ENCODE assay signal across 15 mouse cellular contexts in the genomic region with DNA sequence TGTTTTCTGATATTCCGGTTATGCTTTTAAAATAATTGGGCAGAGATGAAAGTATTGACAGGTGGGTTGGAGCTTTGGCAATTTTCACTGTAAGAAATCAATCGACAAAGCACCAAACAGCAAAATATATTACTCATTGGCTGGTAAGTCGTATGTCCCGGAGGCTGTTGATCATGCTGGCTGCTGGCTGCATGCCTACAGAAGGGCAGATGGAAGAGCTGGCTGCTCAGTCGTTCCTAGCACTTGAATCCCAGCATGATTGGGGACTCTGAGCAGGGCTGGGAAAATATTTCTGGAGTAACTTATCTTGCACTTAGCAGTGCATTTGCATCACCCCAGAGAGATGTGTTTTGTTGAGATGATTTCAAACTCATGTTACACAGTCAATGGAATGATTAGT.
DNase-seq lines count a peak whose midpoint lies in the region; ATAC-seq and TF ChIP-seq lines count a peak whose summit lies in the region.
"Had no signal": no experiment of that assay in that cellular context is flagged by ENCODE, and none has a peak within 500 bp of the region (broad histone marks: within the 10 kb centered on the region; RNA-seq: fewer than 3 reads in every experiment).

No protein-coding gene starts in this region.

- H3K36me3 ChIP-seq in hindbrain, postnatal 0 days (ENCODE audit: insufficient read depth, low read length): no peaks in the 10 kb centered on the region
- H3K36me3 ChIP-seq in hindbrain, embryonic 13.5 days: no peaks in the 10 kb centered on the region
- H3K36me3 ChIP-seq: embryonic facial prominence, embryonic 12.5 days; heart, embryonic 12.5 days; limb, embryonic 15.5 days had no signal

- no peaks in the 10 kb centered on the region for H3K9me3 ChIP-seq in hindbrain, postnatal 0 days (ENCODE audit: low read length)
- H3K9me3 ChIP-seq in hindbrain, embryonic 13.5 days: no peaks in the 10 kb centered on the region
- H3K9me3 ChIP-seq: embryonic facial prominence, embryonic 12.5 days; heart, embryonic 12.5 days; limb, embryonic 15.5 days had no signal

- no peaks in the 10 kb centered on the region for H3K27me3 ChIP-seq in hindbrain, postnatal 0 days (ENCODE audit: insufficient read depth, low read length)
- H3K27me3 ChIP-seq in hindbrain, embryonic 13.5 days: no peaks in the 10 kb centered on the region
- no peaks in the 10 kb centered on the region for H3K27me3 ChIP-seq in cerebellum, adult 2 months (ENCODE audit: control insufficient read depth, insufficient read depth, low read length)
- H3K27me3 ChIP-seq: CH12.LX; embryonic facial prominence, embryonic 12.5 days; heart, embryonic 12.5 days; limb, embryonic 15.5 days had no signal

- WGBS in hindbrain, postnatal 0 days: 56% methylated on average over 5 of the region's 5 CpGs
- 80% methylated on average over 5 of the region's 5 CpGs for WGBS in hindbrain, embryonic 13.5 days
- 8% methylated on average over 5 of the region's 5 CpGs for WGBS in cerebellum, adult 2 months

- no peak for TF ChIP-seq CTCF in hindbrain, postnatal 0 days (IDR thresholded peaks at IDR 0.05; ENCODE audit: low read depth)
- no peak for TF ChIP-seq CTCF in cerebellum, adult 2 months (IDR thresholded peaks at IDR 0.05; ENCODE audit: borderline replicate concordance, insufficient read depth, low read depth, low read length)

- H3K4me1 ChIP-seq in hindbrain, postnatal 0 days (ENCODE audit: insufficient read depth, low read length): no peaks in the 10 kb centered on the region
- H3K4me1 ChIP-seq in hindbrain, embryonic 13.5 days (replicated peaks): no peaks in the 10 kb centered on the region
- H3K4me1 ChIP-seq in cerebellum, adult 2 months (ENCODE audit: control insufficient read depth, insufficient read depth, low read length): peaks cover 6% of the 10 kb centered on the region; the same call in 1 of the 2 replicates
- H3K4me1 ChIP-seq: embryonic facial prominence, embryonic 12.5 days; heart, embryonic 12.5 days; limb, embryonic 15.5 days had no signal

- no peak overlapping the region for H3K9ac ChIP-seq in hindbrain, postnatal 0 days (replicated peaks; ENCODE audit: low read length)
- H3K9ac ChIP-seq in hindbrain, embryonic 13.5 days: no peak overlapping the region
- H3K9ac ChIP-seq: embryonic facial prominence, embryonic 12.5 days; heart, embryonic 12.5 days; limb, embryonic 15.5 days had no signal

- H3K4me3 ChIP-seq in hindbrain, postnatal 0 days (ENCODE audit: low read length): no peak overlapping the region
- no peak overlapping the region for H3K4me3 ChIP-seq in hindbrain, embryonic 13.5 days
- H3K4me3 ChIP-seq in cerebellum, adult 2 months (replicated peaks; ENCODE audit: insufficient read depth, low read depth, low read length): no peak overlapping the region
- H3K4me3 ChIP-seq: embryonic facial prominence, embryonic 12.5 days; heart, embryonic 12.5 days; limb, embryonic 15.5 days had no signal

- H3K27ac ChIP-seq in hindbrain, postnatal 0 days: no peak overlapping the region
- no peak overlapping the region for H3K27ac ChIP-seq in hindbrain, embryonic 13.5 days
- no peak overlapping the region for H3K27ac ChIP-seq in cerebellum, adult 2 months (ENCODE audit: insufficient read depth, low read length)
- H3K27ac ChIP-seq: embryonic facial prominence, embryonic 12.5 days; limb, embryonic 15.5 days had no signal

- DNase-seq in hindbrain, postnatal 0 days (ENCODE audit: low spot score): peak; percentile 69
- peak; percentile 89 to 94 for DNase-seq in cerebellum, adult 2 months
- DNase-seq in layer of hippocampus, adult 11-12 months (ENCODE audit: low spot score): peak; percentile 85
- DNase-seq in right cerebral cortex, adult 18-20 months: peak; percentile 26
- DNase-seq in kidney, postnatal 4 days: no peak
- no peak for DNase-seq in thymus, postnatal 0 days (ENCODE audit: low spot score)
- no peak for DNase-seq in urinary bladder, postnatal 10 days (ENCODE audit: low spot score)
- DNase-seq: kidney, postnatal 10 days had no signal

- no peak for ATAC-seq in hindbrain, postnatal 0 days
- ATAC-seq in hindbrain, embryonic 13.5 days (ENCODE audit: low FRiP score): no peak
- ATAC-seq: lung, postnatal 0 days; midbrain, embryonic 16.5 days had no signal

- no peak overlapping the region for H3K4me2 ChIP-seq in hindbrain, postnatal 0 days (ENCODE audit: low read depth, low read length)
- no peak overlapping the region for H3K4me2 ChIP-seq in hindbrain, embryonic 13.5 days
- H3K4me2 ChIP-seq: embryonic facial prominence, embryonic 12.5 days; heart, embryonic 12.5 days; limb, embryonic 15.5 days had no signal

- TF ChIP-seq POLR2A in cerebellum, adult 2 months (IDR thresholded peaks at IDR 0.05; ENCODE audit: borderline replicate concordance, insufficient read depth, low read length): no peak

Comparison
In these comparisons a context has a peak if more than half of its experiments do, and no peak if none do; other contexts are left out.
1. DNase-seq: peak in hindbrain, postnatal 0 days (single experiment), cerebellum, adult 2 months (2 of 2), layer of hippocampus, adult 11-12 months (single experiment) and right cerebral cortex, adult 18-20 months (single experiment); none in kidney, postnatal 4 days (0 of 2), thymus, postnatal 0 days (single experiment) and urinary bladder, postnatal 10 days (single experiment).